Mouse (Mus musculus) midbrain, embryonic 14.5 days (tissue): ENCODE results near the gene Numa1. TPM values are rescaled to one million over a fixed set of nuclear protein-coding genes. Genes with fewer than 3 reads are reported as not detected.
A peak's percentile ranks its signal among the peaks of the same experiment; 100 is the strongest.

Source experiments
- ATAC-seq: fragments of 200-750 bp; cut with Nextera tagmentation; 2 replicates; pipeline ENCODE4 v1.8.0; 2017; ENCODE audit warnings: moderate number of reproducible peaks, moderate library complexity; ENCODE audit not compliant: low FRiP score, low TSS enrichment
- DNase-seq: peaks from one replicate; pipeline ENCODE4 v3.0.0-alpha.2; 2015
- H3K27ac ChIP-seq: fragments of 300-500 bp; sonication (generic); replicated peaks from 2 replicates; pipeline ENCODE4 v1.5.1; 2014; ENCODE audit warnings: mild to moderate bottlenecking, low read depth, low read length, moderate library complexity
- H3K27me3 ChIP-seq: fragments of 300-500 bp; sonication (generic); 2 replicates; pipeline ENCODE4 v1.6.1; 2014; ENCODE audit warnings: low read length, control low read depth, mixed read lengths; ENCODE audit not compliant: control insufficient read depth, insufficient read depth
- H3K36me3 ChIP-seq: fragments of 300-500 bp; sonication (generic); 2 replicates; pipeline ENCODE4 v1.6.1; 2014; ENCODE audit warnings: low read length, control low read depth; ENCODE audit not compliant: control insufficient read depth, insufficient read depth
- H3K4me1 ChIP-seq: fragments of 300-500 bp; sonication (generic); 2 replicates; pipeline ENCODE4 v1.6.1; 2014; ENCODE audit warnings: mild to moderate bottlenecking, antibody characterized with exemption, low read length, control low read depth; ENCODE audit not compliant: control insufficient read depth, insufficient read depth
- H3K4me2 ChIP-seq: fragments of 300-500 bp; sonication (generic); 2 replicates; pipeline ENCODE4 v1.6.1; 2014; ENCODE audit warnings: mild to moderate bottlenecking, low read length, moderate library complexity
- H3K4me3 ChIP-seq: fragments of 300-500 bp; sonication (generic); replicated peaks from 2 replicates; pipeline ENCODE4 v1.5.1; 2014; ENCODE audit warnings: low read depth, low read length
- H3K9ac ChIP-seq: fragments of 300-500 bp; sonication (generic); replicated peaks from 2 replicates; pipeline ENCODE4 v1.6.1; 2014; ENCODE audit warnings: mild to moderate bottlenecking, low read length, moderate library complexity
- H3K9me3 ChIP-seq: fragments of 300-500 bp; sonication (generic); 2 replicates; pipeline ENCODE4 v1.6.1; 2016; ENCODE audit warnings: low read length, control low read depth, mixed read lengths; ENCODE audit not compliant: control insufficient read depth
- WGBS: fragments of 180-500 bp; shearing (Covaris S2); extraction: QIAGEN DNeasy Blood & Tissue Kit; methylation state at CpG from one replicate; pipeline ENCODE4 v1.1.7; 2014; 5-methylcytosine and 5-hydroxymethylcytosine counted together
- polyA plus RNA-seq: library from polyadenylated mRNA; unstranded; fragments of >200 nt; fragmentation: Nextera tagmentation; extraction: Ambion mirVana; gene quantifications from 2 replicates; pipeline ENCODE4 v1.2.1, GENCODE M21; 2014

Numa1 gene
- 50.1 and 73.6 TPM in 2 replicates for polyA plus RNA-seq

- no peaks in the 10 kb centered on the region for H3K27me3 ChIP-seq
- peak within 1 kb of the TSS; percentile 70 for H3K4me2 ChIP-seq
- H3K4me3 ChIP-seq = peak within 1 kb of the TSS; percentile 88
- H3K9ac ChIP-seq = peak within 1 kb of the TSS; percentile 72
- under 1% methylated on average over 40 of the region's 40 CpGs for WGBS
- DNase-seq = peak; percentile 98
- peak; percentile 98 for ATAC-seq
- H3K4me1 ChIP-seq = peaks cover 16% of the 10 kb centered on the region
- peak within 1 kb of the TSS; percentile 74; the same call in 1 of the 2 replicates for H3K27ac ChIP-seq
- H3K36me3 ChIP-seq = no peaks in the 10 kb centered on the region
- H3K9me3 ChIP-seq = no peaks in the 10 kb centered on the region
Measured at GRCm38 (mm10) chr7:101933751-101934240, at the start of gene Numa1, which contains the start of gene Lrrc51. Numa1 (plus strand) TSS chr7:101934111. Lrrc51 (minus strand) TSS chr7:101933895.

GRCm38 (mm10) chr7:101884160-101884559, 49.8 kb upstream of the Numa1 start:
- WGBS = 98% methylated on average over 4 of the region's 4 CpGs
- no peaks in the 10 kb centered on the region for H3K9me3 ChIP-seq
- H3K27ac ChIP-seq = no peak overlapping the region

GRCm38 (mm10) chr7:101886274-101886673, 47.6 kb upstream of the Numa1 start:
- 91% methylated on average over 6 of the region's 6 CpGs for WGBS
- H3K9ac ChIP-seq = no peak overlapping the region

More at GRCm38 (mm10) chr7:101884160-101884559, 49.8 kb upstream of the Numa1 start:
- no peak for ATAC-seq
- no peaks in the 10 kb centered on the region for H3K4me1 ChIP-seq
- H3K4me2 ChIP-seq = no peak overlapping the region
- H3K4me3 ChIP-seq = no peak overlapping the region
- H3K27me3 ChIP-seq = no peaks in the 10 kb centered on the region
- DNase-seq = no peak
- no peaks in the 10 kb centered on the region for H3K36me3 ChIP-seq
- no peak overlapping the region for H3K9ac ChIP-seq

GRCm38 (mm10) chr7:101888460-101888859, 45.5 kb upstream of the Numa1 start:
- H3K27me3 ChIP-seq = no peaks in the 10 kb centered on the region
- no peak overlapping the region for H3K4me3 ChIP-seq
- 83% methylated on average over 4 of the region's 4 CpGs for WGBS
- H3K9me3 ChIP-seq = no peaks in the 10 kb centered on the region
- H3K9ac ChIP-seq = no peak overlapping the region
- DNase-seq = no peak
- no peak overlapping the region for H3K27ac ChIP-seq
- H3K4me1 ChIP-seq = no peaks in the 10 kb centered on the region
- H3K36me3 ChIP-seq = no peaks in the 10 kb centered on the region
- no peak for ATAC-seq
- no peak overlapping the region for H3K4me2 ChIP-seq

More at GRCm38 (mm10) chr7:101886274-101886673, 47.6 kb upstream of the Numa1 start:
- H3K4me3 ChIP-seq = no peak overlapping the region
- H3K36me3 ChIP-seq = no peaks in the 10 kb centered on the region
- H3K27ac ChIP-seq = no peak overlapping the region
- no peaks in the 10 kb centered on the region for H3K27me3 ChIP-seq
- H3K4me1 ChIP-seq = no peaks in the 10 kb centered on the region
- DNase-seq = no peak
- ATAC-seq = no peak
- H3K4me2 ChIP-seq = no peak overlapping the region
- no peaks in the 10 kb centered on the region for H3K9me3 ChIP-seq

- WGBS = 43% methylated on average over 9 of the region's 9 CpGs
- H3K4me1 ChIP-seq = peaks cover 4% of the 10 kb centered on the region; the same call in 1 of the 2 replicates
- ATAC-seq = no peak; the same call in 1 of the 2 replicates
Measured at GRCm38 (mm10) chr7:101895695-101896094, 38.2 kb upstream of the Numa1 start.

GRCm38 (mm10) chr7:101896104-101897066, 37.5 kb upstream of the Numa1 start:
- Histone ChIP-seq H3K27ac (peak overlapping the region; percentile 87), H3K9me3 (no peaks in the 10 kb centered on the region), H3K4me3 (peak overlapping the region; percentile 52), H3K27me3 (no peaks in the 10 kb centered on the region), H3K4me1 (peaks cover 4% of the 10 kb centered on the region; the same call in 1 of the 2 replicates), H3K9ac (peak overlapping the region; percentile 57), H3K36me3 (no peaks in the 10 kb centered on the region), H3K4me2 (peak overlapping the region; percentile 56)
- under 1% methylated on average over 57 of the region's 57 CpGs for WGBS
- ATAC-seq (peak; percentile 98), DNase-seq (peak; percentile 98)

More at GRCm38 (mm10) chr7:101895695-101896094, 38.2 kb upstream of the Numa1 start:
- Histone ChIP-seq H3K27ac (peak overlapping the region; percentile 87), H3K36me3 (no peaks in the 10 kb centered on the region), H3K4me2 (peak overlapping the region; percentile 42), H3K9me3 (no peaks in the 10 kb centered on the region), H3K27me3 (no peaks in the 10 kb centered on the region), H3K4me3 (peak overlapping the region; percentile 52), H3K9ac (peak overlapping the region; percentile 46; the same call in 1 of the 2 replicates)
- peak; percentile 55 for DNase-seq

- DNase-seq (no peak), ATAC-seq (no peak)
- H3K4me2 ChIP-seq = no peak overlapping the region
- H3K36me3 ChIP-seq = no peaks in the 10 kb centered on the region
- no peak overlapping the region for H3K9ac ChIP-seq
- no peaks in the 10 kb centered on the region for H3K9me3 ChIP-seq
- no peaks in the 10 kb centered on the region for H3K27me3 ChIP-seq
- WGBS = 92% methylated on average over 16 of the region's 16 CpGs
- peaks cover 5% of the 10 kb centered on the region; the same call in 1 of the 2 replicates for H3K4me1 ChIP-seq
- H3K27ac ChIP-seq = no peak overlapping the region
- H3K4me3 ChIP-seq = no peak overlapping the region
Measured at GRCm38 (mm10) chr7:101900331-101901097, 33.4 kb upstream of the Numa1 start.

GRCm38 (mm10) chr7:101901969-101902368, 31.9 kb upstream of the Numa1 start:
- 93% methylated on average over 10 of the region's 10 CpGs for WGBS
- H3K9ac ChIP-seq = no peak overlapping the region
- no peaks in the 10 kb centered on the region for H3K36me3 ChIP-seq
- no peak overlapping the region for H3K4me2 ChIP-seq
- no peak overlapping the region for H3K4me3 ChIP-seq
- ATAC-seq (no peak), DNase-seq (no peak)
- H3K27me3 ChIP-seq = no peaks in the 10 kb centered on the region
- no peaks in the 10 kb centered on the region for H3K9me3 ChIP-seq
- H3K4me1 ChIP-seq = peaks cover 13% of the 10 kb centered on the region; the same call in 1 of the 2 replicates
- H3K27ac ChIP-seq = no peak overlapping the region
